Mouse (Mus musculus) CH12.LX (cell line): ENCODE measurements around the gene Tmprss15. TPM values are rescaled to one million over a fixed set of nuclear protein-coding genes. Genes with fewer than 3 reads are reported as not detected.

ENCODE experiments used
- DNase-seq: peaks from one replicate; pipeline ENCODE4 v3.0.0-alpha.2; 2013; ENCODE audit errors: extremely low read depth
- H3K27ac ChIP-seq: 2 replicates; pipeline ENCODE4 v1.5.1; 2012; ENCODE audit warnings: low read depth, mild to moderate bottlenecking, control low read depth, moderate library complexity; ENCODE audit not compliant: insufficient read depth
- H3K27me3 ChIP-seq: replicated peaks from 2 replicates; pipeline ENCODE3; 2012; ENCODE audit warnings: inconsistent platforms
- H3K36me3 ChIP-seq, 2 experiments: replicated peaks in 1 of 2; 2 replicates each; pipeline versions ENCODE3 to v1.6.1; 2012; ENCODE audit warnings: inconsistent platforms in 1 of 2, low read length in 1 of 2, mild to moderate bottlenecking in 1 of 2, mixed read lengths in 1 of 2, moderate library complexity in 1 of 2; ENCODE audit not compliant: control insufficient read depth in 1 of 2, insufficient read depth in 1 of 2
- H3K4me1 ChIP-seq, 2 experiments: 2 replicates each; pipeline ENCODE4 v1.6.1; 2012; ENCODE audit warnings: inconsistent platforms in 1 of 2, moderate library complexity in 1 of 2; ENCODE audit not compliant: insufficient read depth in 2 of 2, control insufficient read depth in 1 of 2
- H3K4me2 ChIP-seq: 2 replicates; pipeline ENCODE4 v1.6.1; 2012; ENCODE audit warnings: low read depth, mild to moderate bottlenecking, control low read depth; ENCODE audit not compliant: poor library complexity, insufficient read depth, severe bottlenecking
- H3K4me3 ChIP-seq, 3 experiments: fragments of 150-350 bp in 1 of 3; sonication (generic) in 1 of 3; replicated peaks in 1 of 3; 2 replicates each; pipeline versions ENCODE3 to v1.5.1; 2011 to 2012; ENCODE audit warnings: low read depth in 2 of 3, low read length in 2 of 3, mild to moderate bottlenecking in 2 of 3, moderate library complexity in 2 of 3, control low read depth in 1 of 3, improper control_type of control experiment in 1 of 3, inconsistent platforms in 1 of 3, mixed read lengths in 1 of 3; ENCODE audit not compliant: poor library complexity in 1 of 3
- H3K79me2 ChIP-seq: replicated peaks from 2 replicates; pipeline ENCODE4 v1.6.1; 2012; ENCODE audit warnings: mild to moderate bottlenecking, moderate library complexity; ENCODE audit not compliant: control insufficient read depth, poor library complexity, insufficient read depth, severe bottlenecking; ENCODE audit errors: extremely low read depth
- H3K9ac ChIP-seq: 2 replicates; pipeline ENCODE4 v1.6.1; 2012; ENCODE audit warnings: low read depth, mild to moderate bottlenecking, control low read depth, moderate library complexity; ENCODE audit not compliant: insufficient read depth
- H3K9me3 ChIP-seq: replicated peaks from 2 replicates; pipeline ENCODE3; 2012; ENCODE audit warnings: low read length, inconsistent platforms, mixed read lengths
- CHD1 ChIP-seq: IDR thresholded peaks from 2 replicates; pipeline ENCODE4 v1.6.1; 2012; ENCODE audit warnings: low read depth, low read length, improper control_type of control experiment, inconsistent platforms
- CTCF ChIP-seq, 2 experiments: IDR thresholded peaks in 1 of 2; conservative IDR thresholded peaks in 1 of 2; 2 replicates each; pipeline ENCODE4 v1.5.1; 2011 to 2012; ENCODE audit warnings: low read depth in 2 of 2, low read length in 2 of 2, improper control_type of control experiment in 1 of 2, inconsistent platforms in 1 of 2, mild to moderate bottlenecking in 1 of 2, moderate library complexity in 1 of 2
- ELF1 ChIP-seq: IDR thresholded peaks from 2 replicates; pipeline ENCODE4 v1.6.1; 2014; ENCODE audit warnings: low read depth, mild to moderate bottlenecking, inconsistent platforms, low read length, improper control_type of control experiment
- EP300 ChIP-seq: IDR thresholded peaks from 2 replicates; pipeline ENCODE4 v1.6.1; 2011; ENCODE audit warnings: low read length, improper control_type of control experiment
- ETS1 ChIP-seq: conservative IDR thresholded peaks from 2 replicates; pipeline ENCODE4 v1.6.1; 2012; ENCODE audit warnings: low read depth, mild to moderate bottlenecking, inconsistent platforms, low read length, improper control_type of control experiment, moderate library complexity
- GABPA ChIP-seq: IDR thresholded peaks from 2 replicates; pipeline ENCODE4 v1.6.1; 2012; ENCODE audit warnings: low read depth, low read length, improper control_type of control experiment, inconsistent platforms; ENCODE audit not compliant: insufficient replicate concordance
- IRF4 ChIP-seq: IDR thresholded peaks from 2 replicates; pipeline ENCODE4 v1.6.1; 2014; ENCODE audit warnings: low read depth, mild to moderate bottlenecking, inconsistent platforms, low read length, improper control_type of control experiment
- JUN ChIP-seq: IDR thresholded peaks from 2 replicates; pipeline ENCODE4 v1.6.1; 2011; ENCODE audit warnings: low read depth, mild to moderate bottlenecking, low read length, improper control_type of control experiment, moderate library complexity; ENCODE audit not compliant: insufficient read depth
- MEF2A ChIP-seq: IDR thresholded peaks from 2 replicates; pipeline ENCODE4 v1.6.1; 2014; ENCODE audit warnings: low read depth, mild to moderate bottlenecking, inconsistent platforms, low read length, improper control_type of control experiment, borderline replicate concordance
- MXI1 ChIP-seq: IDR thresholded peaks from 2 replicates; pipeline ENCODE4 v1.6.1; 2011; ENCODE audit warnings: mild to moderate bottlenecking, low read depth, low read length, improper control_type of control experiment
- RAD21 ChIP-seq: IDR thresholded peaks from 2 replicates; pipeline ENCODE4 v1.6.1; 2011; ENCODE audit warnings: low read depth, mild to moderate bottlenecking, low read length, improper control_type of control experiment, moderate library complexity
- RCOR1 ChIP-seq: conservative IDR thresholded peaks from 2 replicates; pipeline ENCODE4 v1.6.1; 2012; ENCODE audit warnings: low read depth, mild to moderate bottlenecking, inconsistent platforms, low read length, improper control_type of control experiment
- SIN3A ChIP-seq: IDR thresholded peaks from 2 replicates; pipeline ENCODE4 v1.6.1; 2012; ENCODE audit warnings: low read length, improper control_type of control experiment, inconsistent platforms
- SMC3 ChIP-seq: IDR thresholded peaks from 2 replicates; pipeline ENCODE4 v1.6.1; 2011; ENCODE audit warnings: low read depth, low read length, improper control_type of control experiment
- TCF12 ChIP-seq: IDR thresholded peaks from 2 replicates; pipeline ENCODE4 v1.6.1; 2014; ENCODE audit warnings: low read depth, mild to moderate bottlenecking, inconsistent platforms, low read length, improper control_type of control experiment
- UBTF ChIP-seq: IDR thresholded peaks from 2 replicates; pipeline ENCODE4 v1.6.1; 2012; ENCODE audit warnings: low read depth, mild to moderate bottlenecking, inconsistent platforms, low read length, improper control_type of control experiment, moderate library complexity
- USF1 ChIP-seq: IDR thresholded peaks from 2 replicates; pipeline ENCODE4 v1.6.1; 2014; ENCODE audit warnings: low read depth, mild to moderate bottlenecking, inconsistent platforms, low read length, improper control_type of control experiment
- USF2 ChIP-seq: conservative IDR thresholded peaks from 2 replicates; pipeline ENCODE4 v1.6.1; 2011; ENCODE audit warnings: low read depth, low read length, improper control_type of control experiment
- ZMIZ1 ChIP-seq: IDR thresholded peaks from 2 replicates; pipeline ENCODE4 v1.6.1; 2012; ENCODE audit warnings: low read depth, mild to moderate bottlenecking, inconsistent platforms, low read length, improper control_type of control experiment
- dilution Hi-C: fragments of 300-500 bp; cut with MboI; formaldehyde crosslinking; loops from 2 replicates; pipeline ENCODE4 v1.14.3; 2020; ENCODE audit warnings: low sequenced_read_pairs; ENCODE audit not compliant: extremely low pct_unique_long_range_greater_than_20kb, extremely low pct_ligation_motif_present
- in situ Hi-C: fragments of 300-500 bp; cut with MboI; formaldehyde crosslinking; loops from 3 replicates; pipeline ENCODE4 v1.14.3; 2019; ENCODE audit warnings: low sequenced_read_pairs, low pct_ligation_motif_present, low pct_unique_long_range_greater_than_20kb, mixed read lengths
- polyA plus RNA-seq: library from polyadenylated mRNA; unstranded; fragments of >175 nt; gene quantifications from 2 replicates; pipeline ENCODE4 v1.2.1, GENCODE M21; 2012; ENCODE audit warnings: low read depth; ENCODE audit not compliant: insufficient read length
- total RNA-seq, 2 experiments: library from RNA; depleted of rRNA; stranded (reverse); fragments of 300-350 nt in 1 of 2; fragments of >200 nt in 1 of 2; gene quantifications; 2 replicates each; pipeline ENCODE4 v1.2.3; 2012 to 2014

Tmprss15 gene
- total and polyA plus RNA-seq, 3 experiments, result not detected

DNA sequence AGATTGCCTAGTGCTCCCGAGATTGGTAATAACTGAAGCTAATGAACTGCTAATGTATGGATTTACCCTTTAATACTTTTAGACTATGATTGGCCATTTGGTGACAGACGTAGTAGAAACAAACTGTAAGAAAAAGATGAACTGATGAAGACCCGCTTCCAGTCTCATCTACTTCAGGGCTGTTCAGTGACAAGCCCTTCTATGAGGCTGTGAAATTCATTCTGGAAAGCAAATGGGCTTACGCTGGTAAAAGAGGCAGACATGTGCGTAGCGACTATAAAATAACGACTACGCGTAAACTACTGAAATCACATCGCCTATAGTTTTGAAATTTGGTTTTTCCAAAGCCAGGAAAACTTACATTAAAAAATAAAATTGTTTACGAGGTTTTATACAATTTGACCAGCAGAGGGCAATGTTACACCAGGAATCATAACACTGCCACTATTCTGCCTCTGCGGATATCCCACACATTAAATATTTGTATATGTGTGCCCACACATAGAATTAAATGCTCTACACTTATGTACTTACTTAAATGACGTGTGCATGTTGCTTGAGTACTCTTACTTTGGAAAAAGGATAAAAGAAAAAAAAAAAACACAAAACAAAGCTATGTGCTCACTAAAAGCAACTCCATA, 121.7 kb downstream of the Tmprss15 start:
- Histone ChIP-seq H3K79me2 (no peaks in the 10 kb centered on the region), H3K27me3 (no peaks in the 10 kb centered on the region), H3K9me3 (peaks cover 28% of the 10 kb centered on the region), H3K9ac (no peak overlapping the region), H3K4me1 (no peaks in the 10 kb centered on the region), H3K36me3 (no peaks in the 10 kb centered on the region), H3K4me3 (no peak overlapping the region), H3K4me2 (no peak overlapping the region), H3K27ac (no peak overlapping the region)
- DNase-seq, result peak; percentile 15
- dilution Hi-C loops, result no loop called here
- in situ Hi-C loops, result no loop called here
- TF ChIP-seq UBTF (no peak), RAD21 (peak; percentile 75), SMC3 (peak; percentile 38), CTCF (conservative IDR thresholded peaks at IDR 0.05 in 1 of 2, IDR thresholded peaks at IDR 0.05 in 1 of 2; ENCODE audit: low read depth in 2 of 2, low read length in 2 of 2) (peak in 1 of 2 experiments; percentile 59; a peak in 3 of 4 replicates), USF2 (no peak), SIN3A (no peak), ELF1 (no peak)

DNA sequence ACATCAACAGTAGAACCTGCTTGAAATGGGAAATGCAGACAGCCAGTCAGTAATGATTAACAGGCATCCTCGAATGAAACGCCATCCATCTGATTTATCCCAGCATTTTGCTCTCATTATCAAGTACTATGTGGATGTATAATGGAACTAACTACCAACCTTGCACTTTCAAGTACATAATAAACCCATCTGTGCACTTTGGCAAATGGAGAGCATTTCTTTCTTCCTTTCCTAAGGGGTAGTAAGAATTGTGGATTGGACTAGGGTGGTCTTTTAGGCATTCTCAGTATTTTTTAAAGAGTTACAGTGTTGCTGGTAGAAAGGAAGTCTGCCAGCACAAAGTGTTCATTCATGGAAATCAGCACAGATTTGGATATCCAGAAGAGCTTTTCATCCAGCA, 133.5 kb downstream of the Tmprss15 start:
- Histone ChIP-seq H3K36me3 (no peaks in the 10 kb centered on the region), H3K4me3 (no peak overlapping the region)

DNA sequence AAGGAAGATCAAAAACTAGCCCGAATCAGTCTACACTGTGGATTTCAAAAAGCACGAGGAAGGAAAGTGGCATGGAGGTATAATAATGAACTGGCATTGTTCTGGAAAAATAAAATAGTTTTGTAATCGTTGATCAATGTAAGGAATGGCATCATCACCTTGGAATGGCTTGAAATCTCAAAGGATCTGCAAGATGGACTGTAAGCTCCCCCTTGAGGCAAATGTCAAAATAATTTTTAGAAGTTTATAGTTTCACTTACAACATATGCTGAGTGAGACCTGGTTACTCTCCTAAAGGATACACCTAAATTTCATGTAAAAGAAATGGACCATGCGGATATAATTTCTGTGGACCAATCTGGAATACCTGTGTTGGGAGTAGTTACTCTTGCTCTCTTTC, 140.5 kb downstream of the Tmprss15 start:
- dilution Hi-C loops, result no loop called here

More for the DNA sequence above, 133.5 kb downstream of the Tmprss15 start:
- DNase-seq, result no peak
- dilution Hi-C loops, result no loop called here
- no peak overlapping the region for H3K9ac ChIP-seq
- H3K9me3 ChIP-seq, result peaks cover 23% of the 10 kb centered on the region
- H3K79me2 ChIP-seq, result no peaks in the 10 kb centered on the region
- no peak for TF ChIP-seq EP300
- no peak for TF ChIP-seq JUN
- TF ChIP-seq IRF4, result no peak
- TF ChIP-seq ETS1, result no peak
- no peak for TF ChIP-seq RCOR1
- no peak for TF ChIP-seq ELF1
- TF ChIP-seq, all 38 proteins: peak for 0
- no peak overlapping the region for H3K4me2 ChIP-seq
- H3K27ac ChIP-seq, result no peak overlapping the region
- in situ Hi-C loops, result no loop called here
- H3K4me1 ChIP-seq, result no peaks in the 10 kb centered on the region
- H3K27me3 ChIP-seq, result no peaks in the 10 kb centered on the region

More for the DNA sequence above, 140.5 kb downstream of the Tmprss15 start:
- H3K4me1 ChIP-seq, result no peaks in the 10 kb centered on the region
- H3K9me3 ChIP-seq, result peaks cover 22% of the 10 kb centered on the region
- DNase-seq, result no peak
- TF ChIP-seq CTCF (conservative IDR thresholded peaks at IDR 0.05 in 1 of 2, IDR thresholded peaks at IDR 0.05 in 1 of 2; ENCODE audit: low read depth in 2 of 2, low read length in 2 of 2), result peak in 1 of 2 experiments; percentile 33; a peak in 2 of 4 replicates
- no peak for TF ChIP-seq ELF1
- no peak for TF ChIP-seq CHD1
- TF ChIP-seq GABPA, result no peak
- no peak for TF ChIP-seq IRF4
- TF ChIP-seq USF1, result no peak
- no peak for TF ChIP-seq ZMIZ1
- TF ChIP-seq MXI1, result no peak
- TF ChIP-seq RAD21, result peak; percentile 34
- TF ChIP-seq RCOR1, result no peak
- TF ChIP-seq SMC3, result no peak
- no peak for TF ChIP-seq MEF2A
- no peak for TF ChIP-seq TCF12
- no peaks in the 10 kb centered on the region for H3K36me3 ChIP-seq
- H3K79me2 ChIP-seq, result no peaks in the 10 kb centered on the region
- no peak overlapping the region for H3K27ac ChIP-seq
- in situ Hi-C loops, result no loop called here
- H3K9ac ChIP-seq, result no peak overlapping the region
- no peaks in the 10 kb centered on the region for H3K27me3 ChIP-seq
- H3K4me2 ChIP-seq, result no peak overlapping the region
- H3K4me3 ChIP-seq, result no peak overlapping the region
